Mouse (Mus musculus): ENCODE data around the gene Cnp. TPM values are rescaled to one million over a fixed set of nuclear protein-coding genes. Genes with fewer than 3 reads are reported as not detected.

Cnp gene
- polyA plus RNA-seq, 1 experiment from 2014 or later: 21.5 TPM

- H3K4me2 ChIP-seq (replicated peaks): no peak overlapping the region
- no peak for ATAC-seq
- H3K27me3 ChIP-seq: no peaks in the 10 kb centered on the region
- no peak overlapping the region for H3K27ac ChIP-seq
- H3K9me3 ChIP-seq: no peaks in the 10 kb centered on the region
- H3K4me3 ChIP-seq (replicated peaks): no peak overlapping the region
- H3K9ac ChIP-seq (replicated peaks): no peak overlapping the region
- H3K4me1 ChIP-seq (replicated peaks): no peaks in the 10 kb centered on the region
- no peaks in the 10 kb centered on the region for H3K36me3 ChIP-seq
These were observed 38.2 kb upstream of the Cnp start for GRCm38 (mm10) chr11:100536466-100536865.

- ATAC-seq: no peak
- H3K27ac ChIP-seq: no peak overlapping the region
- no peak overlapping the region for H3K9ac ChIP-seq (replicated peaks)
- no peak overlapping the region for H3K4me2 ChIP-seq (replicated peaks)
- no peak overlapping the region for H3K4me3 ChIP-seq (replicated peaks)
- WGBS: 54% methylated on average over 6 of the region's 6 CpGs
- H3K9me3 ChIP-seq: no peaks in the 10 kb centered on the region
- no peaks in the 10 kb centered on the region for H3K36me3 ChIP-seq
- H3K4me1 ChIP-seq (replicated peaks): peaks cover 12% of the 10 kb centered on the region
- 0 out of 2 replicates have a peak, but pooled peaks cover 2% of the 10 kb centered on the region for H3K27me3 ChIP-seq
These were observed 33.7 kb upstream of the Cnp start for GRCm38 (mm10) chr11:100540966-100541365.

- ATAC-seq: no peak
- WGBS: 95% methylated on average over 2 of the region's 2 CpGs
These were observed 33.1 kb upstream of the Cnp start for GRCm38 (mm10) chr11:100541577-100541976.

GRCm38 (mm10) chr11:100544832-100545745 lies 29.6 kb upstream of the Cnp start, which contains the start of gene Ttc25:
Gene Ttc25, plus strand, starts transcription at chr11:100545607.
- peak within 1 kb of the TSS; percentile 72 for H3K27ac ChIP-seq
- H3K4me3 ChIP-seq (replicated peaks): peak within 1 kb of the TSS; percentile 44
- peaks cover 18% of the 10 kb centered on the region for H3K4me1 ChIP-seq (replicated peaks)
- H3K27me3 ChIP-seq: peaks cover 5% of the 10 kb centered on the region; the same call in 1 of the 2 replicates
- 3% methylated on average over 27 of the region's 28 CpGs for WGBS
- ATAC-seq: peak; percentile 97
- no peaks in the 10 kb centered on the region for H3K9me3 ChIP-seq
- peak within 1 kb of the TSS; percentile 57 for H3K9ac ChIP-seq (replicated peaks)
- H3K36me3 ChIP-seq: no peaks in the 10 kb centered on the region
- H3K4me2 ChIP-seq (replicated peaks): peak within 1 kb of the TSS; percentile 68

More at GRCm38 (mm10) chr11:100541577-100541976, 33.1 kb upstream of the Cnp start:
- Histone ChIP-seq H3K4me3 (replicated peaks) (no peak overlapping the region), H3K4me2 (replicated peaks) (no peak overlapping the region), H3K27me3 (0 out of 2 replicates have a peak, but pooled peaks cover 2% of the 10 kb centered on the region), H3K9me3 (no peaks in the 10 kb centered on the region), H3K9ac (replicated peaks) (no peak overlapping the region), H3K36me3 (no peaks in the 10 kb centered on the region), H3K27ac (no peak overlapping the region), H3K4me1 (replicated peaks) (peaks cover 18% of the 10 kb centered on the region)

- H3K4me2 ChIP-seq (replicated peaks): peak overlapping the region; percentile 68
- peak overlapping the region; percentile 57 for H3K9ac ChIP-seq (replicated peaks)
- peak overlapping the region; percentile 44 for H3K4me3 ChIP-seq (replicated peaks)
- H3K4me1 ChIP-seq (replicated peaks): peaks cover 18% of the 10 kb centered on the region
- H3K27me3 ChIP-seq: peaks cover 5% of the 10 kb centered on the region; the same call in 1 of the 2 replicates
- 28% methylated on average over 7 of the region's 7 CpGs for WGBS
- peak; percentile 51 for ATAC-seq
- 0 out of 2 replicates have a peak overlapping the region, but pooled peaks have one; percentile 54 for H3K27ac ChIP-seq
- no peaks in the 10 kb centered on the region for H3K9me3 ChIP-seq
- H3K36me3 ChIP-seq: no peaks in the 10 kb centered on the region
These were observed 29.0 kb upstream of the Cnp start for GRCm38 (mm10) chr11:100545746-100546085.

- no peak for ATAC-seq
- Histone ChIP-seq H3K4me2 (replicated peaks) (no peak overlapping the region), H3K9me3 (no peaks in the 10 kb centered on the region), H3K4me3 (replicated peaks) (no peak overlapping the region), H3K27me3 (peaks cover 5% of the 10 kb centered on the region; the same call in 1 of the 2 replicates), H3K4me1 (replicated peaks) (peaks cover 18% of the 10 kb centered on the region), H3K27ac (no peak overlapping the region), H3K9ac (replicated peaks) (no peak overlapping the region), H3K36me3 (no peaks in the 10 kb centered on the region)
- WGBS: 85% methylated on average over 6 of the region's 6 CpGs
These were observed 27.7 kb upstream of the Cnp start for GRCm38 (mm10) chr11:100546955-100547354.

GRCm38 (mm10) chr11:100548141-100548540 lies 26.6 kb upstream of the Cnp start:
- H3K4me2 ChIP-seq (replicated peaks): no peak overlapping the region

GRCm38 (mm10) chr11:100549466-100549865 lies 25.2 kb upstream of the Cnp start:
- Histone ChIP-seq H3K4me2 (replicated peaks) (no peak overlapping the region), H3K4me1 (replicated peaks) (peaks cover 18% of the 10 kb centered on the region), H3K27ac (no peak overlapping the region), H3K9me3 (no peaks in the 10 kb centered on the region), H3K9ac (replicated peaks) (no peak overlapping the region), H3K27me3 (peaks cover 2% of the 10 kb centered on the region; the same call in 1 of the 2 replicates), H3K4me3 (replicated peaks) (no peak overlapping the region), H3K36me3 (no peaks in the 10 kb centered on the region)
- ATAC-seq: no peak
- WGBS: 88% methylated on average over 8 of the region's 8 CpGs

More at GRCm38 (mm10) chr11:100548141-100548540, 26.6 kb upstream of the Cnp start:
- Histone ChIP-seq H3K4me3 (replicated peaks) (no peak overlapping the region), H3K9ac (replicated peaks) (no peak overlapping the region), H3K27ac (no peak overlapping the region), H3K4me1 (replicated peaks) (peaks cover 18% of the 10 kb centered on the region), H3K36me3 (no peaks in the 10 kb centered on the region), H3K9me3 (no peaks in the 10 kb centered on the region), H3K27me3 (peaks cover 5% of the 10 kb centered on the region; the same call in 1 of the 2 replicates)
- no peak for ATAC-seq
- WGBS: 83% methylated on average over 6 of the region's 6 CpGs

GRCm38 (mm10) chr11:100550101-100550500 lies 24.6 kb upstream of the Cnp start:
- no peaks in the 10 kb centered on the region for H3K9me3 ChIP-seq
- peaks cover 12% of the 10 kb centered on the region for H3K4me1 ChIP-seq (replicated peaks)
- ATAC-seq: no peak
- H3K27ac ChIP-seq: no peak overlapping the region
- no peaks in the 10 kb centered on the region for H3K36me3 ChIP-seq
- WGBS: 80% methylated on average over 6 of the region's 6 CpGs
- H3K27me3 ChIP-seq: peaks cover 2% of the 10 kb centered on the region; the same call in 1 of the 2 replicates
- H3K9ac ChIP-seq (replicated peaks): no peak overlapping the region
- H3K4me3 ChIP-seq (replicated peaks): no peak overlapping the region
- no peak overlapping the region for H3K4me2 ChIP-seq (replicated peaks)

GRCm38 (mm10) chr11:100552842-100553241 lies 21.9 kb upstream of the Cnp start:
- Histone ChIP-seq H3K36me3 (no peaks in the 10 kb centered on the region), H3K9ac (replicated peaks) (no peak overlapping the region), H3K4me2 (replicated peaks) (no peak overlapping the region), H3K4me3 (replicated peaks) (no peak overlapping the region), H3K27me3 (no peaks in the 10 kb centered on the region), H3K9me3 (no peaks in the 10 kb centered on the region), H3K27ac (no peak overlapping the region), H3K4me1 (replicated peaks) (0 out of 2 replicates have a peak, but pooled peaks cover 2% of the 10 kb centered on the region)
- WGBS: 88% methylated on average over 4 of the region's 4 CpGs
- ATAC-seq: no peak

GRCm38 (mm10) chr11:100555583-100555982 lies 19.1 kb upstream of the Cnp start:
- Histone ChIP-seq H3K4me1 (replicated peaks) (0 out of 2 replicates have a peak, but pooled peaks cover 2% of the 10 kb centered on the region), H3K27me3 (no peaks in the 10 kb centered on the region), H3K4me3 (replicated peaks) (no peak overlapping the region), H3K9me3 (no peaks in the 10 kb centered on the region), H3K9ac (replicated peaks) (no peak overlapping the region; the same call in 1 of the 2 replicates), H3K36me3 (no peaks in the 10 kb centered on the region), H3K27ac (no peak overlapping the region), H3K4me2 (replicated peaks) (peak overlapping the region; percentile 37; the same call in 1 of the 2 replicates)
- WGBS: 17% methylated on average over 11 of the region's 11 CpGs
- peak; percentile 68 for ATAC-seq

- no peaks in the 10 kb centered on the region for H3K36me3 ChIP-seq
These were observed 17.1 kb upstream of the Cnp start for GRCm38 (mm10) chr11:100557563-100557962.

More at GRCm38 (mm10) chr11:100557563-100557962, 17.1 kb upstream of the Cnp start:
- H3K9ac ChIP-seq (replicated peaks): no peak overlapping the region
- H3K4me2 ChIP-seq (replicated peaks): no peak overlapping the region
- 87% methylated on average over 3 of the region's 3 CpGs for WGBS
- no peak overlapping the region for H3K27ac ChIP-seq
- H3K9me3 ChIP-seq: no peaks in the 10 kb centered on the region
- H3K27me3 ChIP-seq: no peaks in the 10 kb centered on the region
- no peak overlapping the region for H3K4me3 ChIP-seq (replicated peaks)
- ATAC-seq: no peak
- H3K4me1 ChIP-seq (replicated peaks): 0 out of 2 replicates have a peak, but pooled peaks cover 2% of the 10 kb centered on the region

Data from midbrain, embryonic 13.5 days (tissue).